Mouse (Mus musculus): ENCODE measurements around the gene Mas1.
A peak's percentile ranks its signal among the peaks of the same experiment; 100 is the strongest.

Gene Mas1

GRCm38 (mm10) chr17:12872275-12873028, 4.5 kb upstream of the Mas1 start:
- DNase-seq (ENCODE audit: low spot score): no peak

- DNase-seq (ENCODE audit: low spot score): no peak
Observed at GRCm38 (mm10) chr17:12868640-12869039, 697 bp upstream of the Mas1 start.

GRCm38 (mm10) chr17:12866853-12867252, 1.1 kb downstream of the Mas1 start:
- no peak for DNase-seq (ENCODE audit: low spot score)

- DNase-seq (ENCODE audit: low spot score): no peak
Observed at GRCm38 (mm10) chr17:12865407-12865806, 2.5 kb downstream of the Mas1 start.

GRCm38 (mm10) chr17:12864111-12864510, 3.8 kb downstream of the Mas1 start:
- no peak for DNase-seq (ENCODE audit: low spot score)

- no peak for DNase-seq (ENCODE audit: low spot score)
Observed at GRCm38 (mm10) chr17:12859006-12859520, 8.9 kb downstream of the Mas1 start.

GRCm38 (mm10) chr17:12858072-12858471, 9.9 kb downstream of the Mas1 start:
- peak; percentile 39 for DNase-seq (ENCODE audit: low spot score)

- no peak for DNase-seq (ENCODE audit: low spot score)
Observed at GRCm38 (mm10) chr17:12857395-12857794, 10.5 kb downstream of the Mas1 start.

- no peak for DNase-seq (ENCODE audit: low spot score)
Observed at GRCm38 (mm10) chr17:12854386-12854785, 13.6 kb downstream of the Mas1 start.

GRCm38 (mm10) chr17:12853821-12854220, 14.1 kb downstream of the Mas1 start:
- DNase-seq (ENCODE audit: low spot score): no peak

GRCm38 (mm10) chr17:12851689-12852088, 16.3 kb downstream of the Mas1 start:
- no peak for DNase-seq (ENCODE audit: low spot score)

- no peak for DNase-seq (ENCODE audit: low spot score)
Observed at GRCm38 (mm10) chr17:12849778-12850382, 18.1 kb downstream of the Mas1 start.

GRCm38 (mm10) chr17:12847736-12848135, 20.2 kb downstream of the Mas1 start:
- DNase-seq (ENCODE audit: low spot score): no peak

- DNase-seq (ENCODE audit: low spot score): no peak
Observed at GRCm38 (mm10) chr17:12846474-12846873, 21.5 kb downstream of the Mas1 start.

- DNase-seq (ENCODE audit: low spot score): no peak
Observed at GRCm38 (mm10) chr17:12845862-12846261, 22.1 kb downstream of the Mas1 start.

- no peak for DNase-seq (ENCODE audit: low spot score)
Observed at GRCm38 (mm10) chr17:12844540-12844939, 23.4 kb downstream of the Mas1 start.

GRCm38 (mm10) chr17:12843826-12844225, 24.1 kb downstream of the Mas1 start:
- no peak for DNase-seq (ENCODE audit: low spot score)

GRCm38 (mm10) chr17:12839475-12840267, 28.3 kb downstream of the Mas1 start:
- no peak for DNase-seq (ENCODE audit: low spot score)

- DNase-seq (ENCODE audit: low spot score): no peak
Observed at GRCm38 (mm10) chr17:12835738-12836137, 32.2 kb downstream of the Mas1 start.

- no peak for DNase-seq (ENCODE audit: low spot score)
Observed at GRCm38 (mm10) chr17:12834826-12835225, 33.1 kb downstream of the Mas1 start.

GRCm38 (mm10) chr17:12834317-12834716, 33.6 kb downstream of the Mas1 start:
- no peak for DNase-seq (ENCODE audit: low spot score)

GRCm38 (mm10) chr17:12832657-12833056, 35.3 kb downstream of the Mas1 start:
- no peak for DNase-seq (ENCODE audit: low spot score)

- no peak for DNase-seq (ENCODE audit: low spot score)
Observed at GRCm38 (mm10) chr17:12832231-12832630, 35.7 kb downstream of the Mas1 start.
